In the genomic region with DNA sequence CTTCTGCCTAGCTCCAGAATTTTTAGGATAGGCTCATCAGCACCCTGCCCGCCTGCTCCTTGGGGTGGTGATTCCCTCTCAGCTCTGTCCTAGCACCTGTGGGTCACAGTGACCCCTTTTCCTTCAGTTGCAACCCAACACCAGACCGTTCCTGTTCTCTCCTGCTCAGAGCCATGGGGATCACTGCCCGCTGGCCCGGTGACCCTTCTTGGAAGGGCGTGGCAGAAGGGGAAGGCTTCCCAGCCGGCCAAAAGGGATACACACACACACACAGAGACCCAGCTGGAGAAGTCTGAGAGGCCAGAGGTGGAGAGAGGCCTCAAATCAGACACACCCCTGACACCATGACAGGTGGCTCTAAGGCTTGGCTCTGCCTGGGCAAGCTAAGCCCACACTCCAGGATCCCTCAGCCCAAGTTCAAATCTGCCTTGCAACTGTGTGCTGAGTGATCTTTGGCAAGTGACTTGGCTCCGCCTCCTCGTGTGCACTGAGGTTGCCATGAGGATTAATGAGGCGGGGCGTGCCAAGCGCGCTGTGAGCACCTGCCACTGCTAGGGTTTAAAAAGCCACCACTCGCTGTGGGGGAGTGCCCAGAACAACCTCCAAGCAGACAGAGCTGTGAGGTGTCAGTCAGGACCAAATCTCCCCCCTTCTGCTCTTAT, we compare ENCODE assay signal across 8 mouse cellular contexts. TPM values are rescaled to one million over a fixed set of nuclear protein-coding genes. Genes with fewer than 3 reads are reported as not detected.
DNase-seq lines count a peak whose midpoint lies in the region; ATAC-seq and TF ChIP-seq lines count a peak whose summit lies in the region.

No protein-coding gene starts in this region.

- H3K4me2 ChIP-seq in forebrain, embryonic 11.5 days (ENCODE audit: low read depth, low read length, severe bottlenecking) = no peak overlapping the region
- H3K4me2 ChIP-seq in intestine, postnatal 0 days (replicated peaks; ENCODE audit: low read depth) = no peak overlapping the region
- H3K4me2 ChIP-seq in stomach, embryonic 16.5 days (ENCODE audit: low read depth, low read length) = no peak overlapping the region

- no peak overlapping the region for H3K27ac ChIP-seq in forebrain, embryonic 11.5 days (ENCODE audit: low read depth, low read length)
- H3K27ac ChIP-seq in intestine, postnatal 0 days (ENCODE audit: low read depth, low read length) = peak overlapping the region; percentile 76
- H3K27ac ChIP-seq in stomach, embryonic 16.5 days (ENCODE audit: low read length) = peak overlapping the region; percentile 77

- peaks cover 23% of the 10 kb centered on the region; the same call in 1 of the 2 replicates for H3K4me1 ChIP-seq in forebrain, embryonic 11.5 days (replicated peaks; ENCODE audit: control insufficient read depth, insufficient read depth, low read length)
- H3K4me1 ChIP-seq in intestine, postnatal 0 days (replicated peaks; ENCODE audit: control insufficient read depth, insufficient read depth, low read length) = peaks cover 28% of the 10 kb centered on the region
- peaks cover 78% of the 10 kb centered on the region for H3K4me1 ChIP-seq in stomach, embryonic 16.5 days (ENCODE audit: control insufficient read depth, insufficient read depth, low read length)

- ATAC-seq in forebrain, embryonic 11.5 days (replicated peaks; ENCODE audit: low FRiP score) = peak; percentile 72
- ATAC-seq in intestine, postnatal 0 days = peak; percentile 61
- ATAC-seq in stomach, embryonic 16.5 days (ENCODE audit: insufficient read depth, low FRiP score) = peak; percentile 52

- 22% methylated on average over 13 of the region's 13 CpGs for WGBS in forebrain, embryonic 11.5 days
- 26% methylated on average over 13 of the region's 13 CpGs for WGBS in intestine, postnatal 0 days
- 32% methylated on average over 13 of the region's 13 CpGs for WGBS in stomach, embryonic 16.5 days

- H3K36me3 ChIP-seq in forebrain, embryonic 11.5 days (ENCODE audit: control insufficient read depth, insufficient read depth, low read length) = no peaks in the 10 kb centered on the region
- no peaks in the 10 kb centered on the region for H3K36me3 ChIP-seq in intestine, postnatal 0 days (ENCODE audit: control insufficient read depth, insufficient read depth)
- H3K36me3 ChIP-seq in stomach, embryonic 16.5 days (ENCODE audit: control insufficient read depth, insufficient read depth, low read length) = no peaks in the 10 kb centered on the region

- H3K9ac ChIP-seq in forebrain, embryonic 11.5 days (ENCODE audit: low read length) = no peak overlapping the region
- 0 out of 2 replicates have a peak overlapping the region, but pooled peaks have one; percentile 11 for H3K9ac ChIP-seq in intestine, postnatal 0 days (ENCODE audit: low read depth, low read length)
- H3K9ac ChIP-seq in stomach, embryonic 16.5 days (ENCODE audit: low read length) = peak overlapping the region; percentile 49

- no peak for TF ChIP-seq CTCF in intestine, postnatal 0 days (IDR thresholded peaks at IDR 0.05; ENCODE audit: low read depth)

- no peak overlapping the region for H3K4me3 ChIP-seq in forebrain, embryonic 11.5 days (ENCODE audit: low read depth, low read length)
- no peak overlapping the region for H3K4me3 ChIP-seq in intestine, postnatal 0 days (ENCODE audit: low read depth, low read length)
- no peak overlapping the region for H3K4me3 ChIP-seq in stomach, embryonic 16.5 days (replicated peaks; ENCODE audit: low read length)

- no peaks in the 10 kb centered on the region for H3K9me3 ChIP-seq in forebrain, embryonic 11.5 days (ENCODE audit: control insufficient read depth, low read length)
- H3K9me3 ChIP-seq in intestine, postnatal 0 days (ENCODE audit: control insufficient read depth) = no peaks in the 10 kb centered on the region
- no peaks in the 10 kb centered on the region for H3K9me3 ChIP-seq in stomach, embryonic 16.5 days (replicated peaks; ENCODE audit: control insufficient read depth, low read length)

- H3K27me3 ChIP-seq in forebrain, embryonic 11.5 days (ENCODE audit: control insufficient read depth, insufficient read depth, low read length) = no peaks in the 10 kb centered on the region
- H3K27me3 ChIP-seq in intestine, postnatal 0 days (replicated peaks; ENCODE audit: control insufficient read depth, insufficient read depth, low read length) = no peaks in the 10 kb centered on the region
- no peaks in the 10 kb centered on the region for H3K27me3 ChIP-seq in stomach, embryonic 16.5 days (ENCODE audit: control insufficient read depth, insufficient read depth, low read length)

- DNase-seq in embryo, embryonic 10 days (ENCODE audit: low spot score) = peak; percentile 72
- no peak for DNase-seq in embryo, embryonic 9.5 days (ENCODE audit: extremely low spot score)
- DNase-seq in CD4-positive helper T cell, adult 2 months (ENCODE audit: low read depth, low spot score) = peak; percentile 76
- peak; percentile 77 for DNase-seq in forebrain, embryonic 11.5 days (ENCODE audit: low spot score)
- peak; percentile 65 for DNase-seq in mesoderm, embryonic 11.5 days (ENCODE audit: low read depth, low spot score)
- DNase-seq in left cerebral cortex, adult 8-10 months (ENCODE audit: low spot score in 2 of 2) = no peak

RNA-seq across cellular contexts. Expression of a gene that starts 11.7 kb away (rescaled TPM):
- 3.3 and 3.6 TPM in 2 replicates for polyA plus RNA-seq in forebrain, embryonic 11.5 days (2014; fragmentation: Nextera tagmentation; extraction: Ambion mirVana)
- 5.9 and 6.4 TPM in 2 replicates for polyA plus RNA-seq in intestine, postnatal 0 days (2015; fragmentation: Nextera tagmentation; extraction: Ambion mirVana)
- 7.2 and 7.4 TPM in 2 replicates for polyA plus RNA-seq in stomach, embryonic 16.5 days (2015; fragmentation: Nextera tagmentation; extraction: Ambion mirVana)
- total RNA-seq in left cerebral cortex, adult 8-10 months (2022) = 10 to 100 TPM; 34.3 to 67.8 (median 49.6) TPM

RNA-seq across cellular contexts. Expression of a gene that starts 45.9 kb away (rescaled TPM):
- polyA plus RNA-seq in forebrain, embryonic 11.5 days (2014; fragmentation: Nextera tagmentation; extraction: Ambion mirVana) = not detected in 2 replicates
- 13.9 and 14.0 TPM in 2 replicates for polyA plus RNA-seq in intestine, postnatal 0 days (2015; fragmentation: Nextera tagmentation; extraction: Ambion mirVana)
- polyA plus RNA-seq in stomach, embryonic 16.5 days (2015; fragmentation: Nextera tagmentation; extraction: Ambion mirVana) = 0.70 and 1.0 TPM in 2 replicates
- 1 to 10 TPM in 2 of 4 experiments, not detected in 2; 1.4 to 1.7 TPM for total RNA-seq in left cerebral cortex, adult 8-10 months (2022)

Comparison
In these comparisons a context has a peak if more than half of its experiments do, and no peak if none do; other contexts are left out.
1. DNase-seq: peak in embryo, embryonic 10 days (single experiment), CD4-positive helper T cell, adult 2 months (single experiment), forebrain, embryonic 11.5 days (single experiment) and mesoderm, embryonic 11.5 days (single experiment); none in embryo, embryonic 9.5 days (single experiment) and left cerebral cortex, adult 8-10 months (0 of 2).
2. Peak in every context shown above with its lines, with median percentiles within 50 percentile points of each other: ATAC-seq.